Comparison of ENCODE assay signal across 8 mouse cellular contexts in genomic region chr7:84606293-84606749, GRCm38 (mm10). TPM values are rescaled to one million over a fixed set of nuclear protein-coding genes. Genes with fewer than 3 reads are reported as not detected.
A peak's percentile ranks its signal among the peaks of the same experiment; 100 is the strongest.
DNase-seq lines count a peak whose midpoint lies in the region; ATAC-seq lines count a peak whose summit lies in the region.

Fah (minus strand) TSS chr7:84606722.

- H3K9ac ChIP-seq in intestine, embryonic 15.5 days, result peak within 1 kb of the TSS; percentile 40
- peak within 1 kb of the TSS; percentile 72 for H3K9ac ChIP-seq in midbrain, embryonic 11.5 days (ENCODE audit: low read length)

- H3K27ac ChIP-seq in intestine, embryonic 15.5 days, result no peak within 1 kb of the TSS
- no peak within 1 kb of the TSS for H3K27ac ChIP-seq in midbrain, embryonic 11.5 days (ENCODE audit: low read depth, low read length)

- H3K4me3 ChIP-seq in intestine, embryonic 15.5 days (replicated peaks), result peak within 1 kb of the TSS; percentile 58
- peak within 1 kb of the TSS; percentile 51 for H3K4me3 ChIP-seq in midbrain, embryonic 11.5 days (ENCODE audit: low read depth, low read length)

- peak; percentile 7 for DNase-seq in thymus, postnatal 0 days (ENCODE audit: low spot score)
- DNase-seq in thymus, postnatal 14 days, result no peak
- peak; percentile 57 to 63 for DNase-seq in cerebellum, postnatal 10 days
- DNase-seq in gonadal fat pad, adult 2 months (ENCODE audit: low read depth), result no peak
- peak in 1 of 2 experiments; percentile 29 for DNase-seq in left cerebral cortex, postnatal 36 days (ENCODE audit: low spot score in 2 of 2)
- DNase-seq in midbrain, embryonic 11.5 days (ENCODE audit: low spot score, missing footprints), result peak; percentile 91
- DNase-seq in urinary bladder, adult 2 months (ENCODE audit: low spot score), result peak; percentile 39

- no peak; the same call in 1 of the 2 replicates for ATAC-seq in intestine, embryonic 15.5 days
- peak; percentile 78 for ATAC-seq in midbrain, embryonic 11.5 days (ENCODE audit: low FRiP score)

- H3K4me1 ChIP-seq in intestine, embryonic 15.5 days (replicated peaks), result 0 out of 2 replicates have a peak, but pooled peaks cover 3% of the 10 kb centered on the region
- H3K4me1 ChIP-seq in midbrain, embryonic 11.5 days (ENCODE audit: control insufficient read depth, insufficient read depth, low read length), result peaks cover 4% of the 10 kb centered on the region; the same call in 1 of the 2 replicates

- no peaks in the 10 kb centered on the region for H3K27me3 ChIP-seq in intestine, embryonic 15.5 days (replicated peaks)
- H3K27me3 ChIP-seq in midbrain, embryonic 11.5 days (ENCODE audit: control insufficient read depth, insufficient read depth, low read length), result peaks cover 7% of the 10 kb centered on the region; the same call in 1 of the 2 replicates

- 3% methylated on average over 10 of the region's 10 CpGs for WGBS in intestine, embryonic 15.5 days
- WGBS in midbrain, embryonic 11.5 days, result 0% methylated on average over 10 of the region's 10 CpGs

- H3K4me2 ChIP-seq in intestine, embryonic 15.5 days (replicated peaks), result peak within 1 kb of the TSS; percentile 92
- peak within 1 kb of the TSS; percentile 95 for H3K4me2 ChIP-seq in midbrain, embryonic 11.5 days

- no peaks in the 10 kb centered on the region for H3K9me3 ChIP-seq in intestine, embryonic 15.5 days
- no peaks in the 10 kb centered on the region for H3K9me3 ChIP-seq in midbrain, embryonic 11.5 days (ENCODE audit: control insufficient read depth, low read length)

- H3K36me3 ChIP-seq in intestine, embryonic 15.5 days, result no peaks in the 10 kb centered on the region
- H3K36me3 ChIP-seq in midbrain, embryonic 11.5 days (ENCODE audit: control insufficient read depth, insufficient read depth, low read length), result no peaks in the 10 kb centered on the region

- intact Hi-C loops in left cerebral cortex, postnatal 36 days (cut with DNase I), result loop anchor here (5.0 kb wide), 1 partner anchor 71 kb away; no protein-coding TSS in a partner anchor

RNA-seq across cellular contexts. Expression of gene Fah, which starts in this region (rescaled TPM):
- polyA plus RNA-seq in thymus, postnatal 0 days (2015; fragmentation: Nextera tagmentation; extraction: Ambion mirVana), result 4.3 and 5.6 TPM in 2 replicates
- polyA plus RNA-seq in gonadal fat pad, adult 2 months (2012; rRNA removed), result 125 and 133 TPM in 2 replicates
- 12.4 and 14.2 TPM in 2 replicates for polyA plus RNA-seq in intestine, embryonic 15.5 days (2015; fragmentation: Nextera tagmentation; extraction: Ambion mirVana)
- 10 to 100 TPM; 15.1 to 20.1 TPM for total RNA-seq in left cerebral cortex, postnatal 36 days (2021)
- polyA plus RNA-seq in midbrain, embryonic 11.5 days (2014; fragmentation: Nextera tagmentation; extraction: Ambion mirVana), result 3.9 and 5.1 TPM in 2 replicates
- polyA plus RNA-seq in urinary bladder, adult 2 months (2012; rRNA removed), result 28.7 and 36.3 TPM in 2 replicates

Comparison
In these comparisons a context has a peak if more than half of its experiments do, and no peak if none do; other contexts are left out.
1. DNase-seq: peak in thymus, postnatal 0 days (single experiment), cerebellum, postnatal 10 days (2 of 2), midbrain, embryonic 11.5 days (single experiment) and urinary bladder, adult 2 months (single experiment); none in thymus, postnatal 14 days (single experiment) and gonadal fat pad, adult 2 months (single experiment).